Mouse (Mus musculus) urinary bladder, postnatal 10 days (tissue): Measurements from ENCODE around the gene Sco2.

Source experiments
- DNase-seq: peaks from one replicate; pipeline ENCODE4 v3.0.0; 2022; ENCODE audit warnings: low spot score

The Sco2 gene

DNA sequence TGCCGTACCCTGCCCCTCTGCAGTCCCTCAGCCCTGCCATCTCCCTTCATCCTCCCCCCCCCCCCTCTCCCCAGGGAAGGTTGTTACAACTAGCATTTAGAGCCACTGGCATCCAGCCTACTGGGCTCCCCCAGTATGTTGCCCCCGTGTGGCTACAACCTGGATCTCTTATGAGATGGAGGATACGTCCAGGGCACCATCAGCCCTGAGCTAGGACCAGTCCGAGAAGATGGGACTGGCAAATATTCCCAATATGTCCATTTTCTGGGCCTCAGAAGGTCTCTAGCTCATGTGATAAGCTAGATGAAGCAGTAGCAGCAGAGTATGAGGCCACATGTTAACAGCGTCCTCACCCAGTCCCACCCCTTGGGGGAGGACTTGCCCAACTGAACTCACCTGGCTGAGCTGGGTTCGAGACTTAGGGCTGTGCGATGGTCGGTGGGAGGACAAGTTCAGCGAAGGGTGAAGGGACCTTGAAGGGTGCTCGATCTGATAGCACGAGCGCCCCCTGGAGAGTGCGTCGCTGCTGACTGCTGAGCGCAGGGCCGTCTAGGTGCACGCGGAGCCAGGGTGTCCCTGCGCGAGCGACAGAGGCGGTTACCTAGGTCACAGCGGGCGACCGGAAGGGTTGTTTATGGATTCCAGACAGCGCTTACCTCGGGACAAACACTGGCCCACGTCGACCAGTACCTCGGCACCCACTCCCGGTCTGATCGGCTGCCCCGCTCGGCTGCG is 452 bp downstream of the Sco2 start:
- peak; percentile 39 for DNase-seq

DNA sequence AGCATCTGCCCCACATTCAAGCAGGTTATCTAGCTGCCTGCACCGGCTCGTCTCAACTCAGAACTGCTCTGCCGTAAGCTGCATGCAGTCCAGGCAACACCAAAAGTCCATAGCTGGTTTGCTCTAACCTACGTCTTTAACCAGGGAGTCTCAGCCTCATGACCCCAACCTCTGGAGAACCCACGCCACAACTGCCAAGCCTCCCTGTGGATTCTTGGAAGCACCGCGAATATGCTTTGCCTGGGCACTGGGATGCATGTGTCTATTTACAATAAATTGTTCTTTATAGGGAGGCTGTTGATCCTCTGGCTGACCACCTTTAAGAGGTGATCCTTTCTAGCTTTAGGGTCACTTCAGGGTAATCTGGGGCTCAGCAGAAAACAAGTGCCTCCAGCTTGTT is 1.1 kb downstream of the Sco2 start:
- DNase-seq = no peak

DNA sequence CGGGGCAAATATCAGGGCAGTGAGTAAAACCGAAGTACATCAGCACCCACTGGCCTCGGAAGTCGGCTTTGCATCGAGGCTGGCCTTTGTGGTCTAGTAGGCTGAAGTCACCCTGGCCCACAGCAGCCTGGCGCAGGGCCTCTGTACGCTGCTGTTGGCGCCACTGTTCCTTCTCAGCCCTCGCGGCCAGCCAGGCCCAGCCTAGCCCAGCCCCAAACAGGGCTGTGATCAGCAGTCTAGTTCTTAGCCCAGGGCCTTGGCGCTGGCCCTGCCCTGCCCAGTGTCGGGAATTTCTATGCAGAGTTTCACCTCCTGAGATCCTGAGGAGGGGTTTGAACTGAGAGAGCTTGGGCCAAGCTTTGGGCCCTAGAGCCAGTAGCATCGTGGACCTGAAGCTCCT is 1.6 kb downstream of the Sco2 start:
- no peak for DNase-seq

DNA sequence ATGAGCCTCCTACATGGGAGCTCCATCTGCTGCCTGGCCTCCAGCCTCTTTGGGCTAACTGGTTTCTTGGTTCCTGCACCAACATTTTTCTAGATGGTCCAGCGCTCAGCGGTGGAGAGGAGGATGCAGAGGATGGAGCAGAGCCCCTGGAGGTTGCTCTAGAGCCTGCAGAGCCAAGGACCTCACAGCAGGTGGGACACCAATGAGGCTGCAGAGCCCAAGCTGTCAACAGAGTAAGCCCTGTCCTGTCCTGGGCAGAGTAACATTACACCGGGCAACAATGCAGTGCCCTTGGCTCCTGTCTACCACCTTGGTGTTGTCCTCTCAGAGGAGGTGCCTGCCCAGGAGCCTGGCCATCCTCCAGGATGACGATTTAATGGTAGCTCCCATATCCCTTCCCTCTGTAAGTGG is 8.5 kb downstream of the Sco2 start:
- no peak for DNase-seq

DNA sequence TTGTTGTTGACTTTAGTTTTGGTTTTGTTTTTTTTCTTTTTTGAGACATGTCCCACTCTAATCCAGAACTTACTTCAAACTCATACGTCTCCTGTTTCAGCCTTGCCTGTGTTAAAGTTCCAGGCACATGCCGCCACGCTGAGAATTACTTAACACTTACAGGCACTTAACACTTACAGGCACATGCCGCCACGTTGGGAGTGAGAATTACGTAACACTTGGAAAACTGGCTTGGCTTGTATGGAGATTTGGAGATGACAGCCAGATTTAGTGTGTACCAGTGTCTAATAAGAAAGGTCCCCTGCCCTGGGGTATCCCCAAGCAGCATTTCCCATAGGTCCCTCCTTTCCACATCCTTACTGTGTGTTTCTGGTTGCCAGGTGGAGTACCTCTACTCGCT is 10.6 kb downstream of the Sco2 start:
- no peak for DNase-seq

DNA sequence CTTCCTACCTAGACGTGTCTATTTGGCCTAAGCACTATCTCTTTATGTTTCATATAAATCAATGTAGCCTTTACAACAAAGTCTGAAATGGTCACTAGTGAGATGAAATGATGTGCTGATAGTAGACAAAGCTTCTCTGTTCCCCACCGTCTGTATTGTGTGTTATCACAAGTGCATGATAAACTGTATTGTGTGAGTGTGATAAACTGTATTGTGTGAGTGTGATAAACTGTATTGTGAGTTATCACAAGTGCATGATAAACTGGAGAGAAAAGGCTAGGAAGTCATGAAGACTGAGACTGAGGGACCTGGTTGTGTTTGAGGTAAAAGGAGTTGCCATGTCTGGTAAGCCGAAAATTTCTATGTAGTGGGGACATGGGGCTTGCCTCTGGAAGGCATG is 14.9 kb downstream of the Sco2 start:
- no peak for DNase-seq

DNA sequence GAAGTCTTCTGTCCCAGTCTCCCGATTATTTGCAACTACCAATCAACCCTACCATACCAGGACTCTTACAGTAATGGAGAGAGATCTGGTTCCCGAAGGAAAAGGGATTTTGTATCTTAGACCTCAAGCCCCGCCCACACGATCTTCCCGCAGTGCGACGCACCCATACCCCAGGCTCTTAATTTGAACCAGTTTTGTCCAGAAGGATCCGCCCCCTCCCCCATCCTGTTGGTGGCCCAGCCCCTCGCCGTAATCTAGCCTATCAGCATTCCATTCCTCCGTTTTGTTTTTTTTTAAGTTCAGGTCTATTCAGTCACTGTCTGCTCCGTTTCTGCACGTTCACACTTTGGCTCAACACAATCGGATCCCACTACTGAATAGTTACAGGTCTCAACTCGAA is 17.3 kb downstream of the Sco2 start:
- no peak for DNase-seq

DNA sequence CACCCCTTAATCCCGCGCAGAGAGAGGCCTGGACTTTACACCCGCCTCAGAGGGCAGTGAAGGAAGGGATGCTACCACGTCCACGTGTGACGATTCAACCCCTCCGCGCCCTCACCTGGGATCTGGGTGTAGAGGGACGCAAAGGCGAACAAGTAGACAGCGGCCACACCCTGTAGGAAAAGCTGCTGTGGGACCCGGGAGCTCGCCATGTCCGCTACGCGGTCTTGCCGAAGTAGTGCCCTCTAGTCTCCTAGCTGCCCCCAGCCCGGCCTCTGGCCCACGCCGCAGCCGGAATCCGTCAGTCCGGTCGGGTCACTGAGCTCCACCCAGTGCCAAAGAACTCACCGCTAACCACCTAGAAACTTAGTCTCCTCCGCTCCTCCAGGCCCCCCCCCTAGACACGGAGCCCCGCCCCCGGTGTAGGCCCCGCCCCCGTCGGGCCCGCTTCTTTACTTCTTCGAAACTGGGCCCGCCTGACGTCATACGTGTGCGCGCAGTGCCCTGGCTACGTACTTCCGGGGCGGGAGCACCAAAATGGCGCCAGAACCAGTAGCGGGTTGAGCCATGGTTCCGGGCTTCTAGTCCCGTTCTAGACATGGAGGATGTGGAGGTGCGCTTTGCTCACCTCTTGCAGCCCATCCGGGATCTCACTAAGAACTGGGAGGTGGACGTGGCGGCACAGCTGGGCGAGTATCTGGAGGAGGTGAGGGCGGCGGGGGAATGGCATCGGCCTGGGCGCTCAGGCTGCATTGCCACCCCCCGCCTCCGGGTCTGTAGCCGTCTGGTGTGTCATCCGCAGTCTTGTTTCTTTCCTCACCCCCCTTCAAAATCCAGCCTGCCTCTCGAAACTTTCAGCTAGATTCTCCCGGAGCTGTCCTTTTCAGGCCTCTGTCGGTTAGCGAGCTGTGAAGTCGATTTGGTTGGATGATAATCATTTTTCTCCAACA is 18.1 kb downstream of the Sco2 start, which contains the start of the genes Lmf2 and Ncaph2:
Gene Lmf2, minus strand, starts transcription at position 419 of the 947 bp plus-strand sequence.
Gene Ncaph2, plus strand, starts transcription at position 479 of the 947 bp plus-strand sequence.
- DNase-seq = peak; percentile 80

DNA sequence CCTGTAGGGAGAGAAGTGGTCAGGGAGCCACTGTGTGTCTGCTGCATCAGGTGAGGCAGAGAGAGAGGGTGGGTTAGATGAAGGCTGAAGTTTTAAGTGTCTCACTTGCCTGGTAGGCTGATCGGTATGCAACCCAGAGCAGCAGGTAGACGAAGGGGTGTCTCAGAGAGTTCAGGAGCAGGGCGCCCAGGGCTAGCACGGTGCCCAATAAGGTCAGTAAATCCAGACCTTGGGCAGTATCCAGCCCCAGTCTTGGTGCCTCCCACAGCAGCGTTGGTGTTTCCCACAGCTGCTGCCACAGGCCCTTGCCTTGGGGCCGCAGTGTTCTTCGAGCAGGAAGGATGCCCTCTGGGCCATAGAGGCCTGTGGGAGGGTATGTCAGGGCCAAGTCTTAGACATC is 19.2 kb downstream of the Sco2 start:
- DNase-seq = no peak

DNA sequence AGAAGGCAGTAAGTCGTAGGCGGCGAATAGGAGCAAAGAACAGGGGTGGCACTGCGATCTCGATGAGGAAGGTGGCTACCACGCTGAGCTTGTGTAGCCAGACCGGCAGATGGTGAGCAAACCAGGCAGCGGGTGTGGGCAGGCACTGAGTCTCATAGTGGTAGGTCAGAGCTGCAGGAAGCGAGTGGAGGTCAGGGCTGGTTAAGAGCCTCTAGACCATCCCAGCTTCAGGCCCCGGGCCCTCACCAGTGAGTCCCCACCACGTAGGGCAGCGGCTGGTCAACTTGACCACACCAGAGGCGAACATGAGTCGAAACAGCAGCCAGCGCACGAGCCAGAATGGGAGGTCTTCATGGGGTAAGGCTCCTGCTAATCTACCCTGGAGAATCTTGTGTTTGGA is 19.8 kb downstream of the Sco2 start:
- no peak for DNase-seq

DNA sequence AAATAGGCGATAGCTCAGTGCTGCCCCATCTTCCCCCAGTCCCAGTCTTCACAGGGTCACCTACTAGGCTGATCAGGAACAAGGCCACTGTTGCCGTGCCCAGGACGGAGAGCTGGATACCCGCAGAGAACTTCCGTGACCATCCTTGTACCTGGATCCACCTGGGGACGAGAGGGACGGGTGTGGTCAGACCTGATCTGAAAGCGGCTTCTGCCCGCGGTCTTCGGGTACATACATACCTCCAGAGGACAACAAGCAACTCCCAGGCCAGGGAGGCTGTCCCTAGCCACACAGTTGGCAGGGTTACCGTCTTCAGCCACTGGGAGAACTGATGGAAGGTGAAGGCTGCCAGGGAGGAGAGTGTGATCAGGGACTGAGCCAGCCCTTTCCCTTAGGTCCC is 20.9 kb downstream of the Sco2 start:
- no peak for DNase-seq

DNA sequence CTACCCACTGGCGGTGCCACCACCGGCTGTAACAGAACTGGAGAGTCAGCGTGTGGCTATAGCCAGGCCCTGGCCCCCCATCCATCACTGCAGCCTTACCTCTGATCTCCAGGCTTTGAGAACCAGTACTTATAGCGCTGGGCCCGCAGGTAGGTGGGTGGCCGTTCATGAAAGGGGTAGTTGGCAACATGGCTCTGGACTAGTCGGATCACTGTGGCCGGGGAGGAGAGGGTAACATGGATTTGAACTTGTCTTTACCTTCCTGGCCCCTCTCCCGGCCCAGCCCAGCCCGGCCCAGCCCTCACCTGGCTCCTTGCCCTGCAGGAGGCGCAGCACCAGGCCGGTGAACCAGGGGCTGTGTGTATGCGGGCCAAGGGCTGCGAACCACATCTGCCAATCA is 21.6 kb downstream of the Sco2 start:
- DNase-seq = no peak

DNA sequence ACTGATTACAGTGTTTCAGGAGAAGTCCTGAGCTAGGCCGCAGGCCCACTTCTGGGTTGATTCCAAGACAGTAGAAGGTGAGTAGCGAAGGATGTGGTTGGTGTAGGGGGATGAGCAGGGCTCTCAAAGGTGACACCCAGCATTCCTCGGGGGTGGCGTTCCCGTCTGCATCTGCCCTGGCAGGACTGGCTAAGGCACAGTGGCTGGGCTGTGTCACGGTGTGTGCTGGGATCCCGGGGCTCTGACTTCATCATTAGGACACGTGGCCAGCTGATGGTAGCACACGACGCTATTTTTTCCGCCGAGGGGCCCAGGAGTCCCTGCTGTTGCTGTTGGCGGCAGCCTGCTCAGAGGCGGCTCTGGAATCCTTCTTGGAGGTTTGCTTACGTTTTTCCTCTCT is 22.3 kb downstream of the Sco2 start:
- no peak for DNase-seq

DNA sequence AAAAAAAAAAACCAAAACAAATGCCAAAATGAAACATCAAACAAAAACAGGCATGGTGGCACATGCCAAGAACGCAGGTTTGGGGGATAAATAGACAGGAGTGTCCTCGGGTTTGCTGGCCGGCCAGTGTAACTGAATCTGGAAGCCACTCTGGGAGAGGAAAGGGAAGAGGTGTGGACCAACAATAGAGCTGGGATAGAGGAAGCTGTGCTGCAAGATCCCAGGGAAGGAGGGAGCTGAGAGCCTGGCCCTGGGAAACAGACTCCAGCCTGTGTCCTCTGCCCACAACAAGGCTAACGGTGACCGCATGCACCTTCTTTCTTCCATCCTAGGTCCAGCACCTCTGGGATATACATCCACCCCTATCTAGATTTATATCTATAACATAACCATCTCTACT is 23.2 kb downstream of the Sco2 start:
- DNase-seq = no peak

DNA sequence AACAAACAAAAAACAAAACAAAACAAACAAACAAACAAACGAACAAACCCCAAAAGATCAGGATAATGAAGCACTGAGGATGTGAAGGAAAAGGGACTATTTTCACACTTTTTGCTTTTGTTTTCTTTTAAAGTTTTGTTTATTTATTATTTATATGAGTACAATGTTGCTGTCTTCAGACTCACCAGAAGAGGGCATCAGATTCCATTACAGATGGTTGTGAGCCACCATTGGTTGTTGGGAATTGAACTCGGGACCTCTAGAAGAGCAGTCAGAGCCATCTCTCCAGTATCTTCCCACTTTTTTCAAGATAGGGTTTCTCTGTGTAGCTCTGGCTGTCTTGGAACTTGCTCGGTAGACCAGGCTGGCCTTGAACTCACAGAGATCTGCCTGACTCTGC is 30.3 kb downstream of the Sco2 start:
- no peak for DNase-seq

DNA sequence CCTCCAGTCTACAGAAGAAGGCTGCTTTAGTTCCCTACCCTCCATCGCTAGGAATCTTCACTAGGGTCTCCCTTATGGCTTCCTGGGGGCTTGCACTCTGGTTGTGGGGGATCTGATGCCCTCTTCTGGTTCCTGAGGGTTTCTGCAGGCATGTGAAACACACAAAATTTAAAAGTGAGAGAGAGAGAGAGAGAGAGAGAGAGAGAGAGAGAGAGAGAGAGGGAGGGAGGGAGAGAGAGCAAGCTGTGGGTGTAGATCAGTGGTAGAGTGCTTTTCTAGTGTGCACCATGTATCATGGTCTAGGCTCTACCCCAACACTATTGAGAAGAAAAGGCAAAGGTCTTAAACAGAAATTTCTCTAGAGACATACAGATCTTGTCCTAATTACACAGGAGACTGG is 32.0 kb downstream of the Sco2 start:
- DNase-seq = no peak

DNA sequence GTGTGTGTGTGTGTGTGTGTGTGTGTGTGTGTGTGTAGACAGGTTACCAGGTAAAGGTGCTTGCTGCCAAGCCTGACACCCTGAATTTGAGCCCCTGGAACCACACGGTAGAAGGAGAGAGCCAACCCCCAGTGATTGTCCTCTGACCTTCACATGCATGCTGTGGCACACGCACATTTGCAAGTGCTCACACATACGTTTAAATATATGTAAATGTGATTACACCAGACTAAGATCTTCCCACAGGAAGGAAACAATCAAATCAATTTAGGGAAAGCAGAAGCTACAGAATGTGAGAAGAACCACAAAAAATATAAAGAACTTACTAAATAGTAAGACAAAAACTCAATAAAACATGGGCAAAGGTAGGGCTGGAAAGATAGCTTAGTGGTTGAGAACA is 33.5 kb downstream of the Sco2 start:
- DNase-seq = no peak

DNA sequence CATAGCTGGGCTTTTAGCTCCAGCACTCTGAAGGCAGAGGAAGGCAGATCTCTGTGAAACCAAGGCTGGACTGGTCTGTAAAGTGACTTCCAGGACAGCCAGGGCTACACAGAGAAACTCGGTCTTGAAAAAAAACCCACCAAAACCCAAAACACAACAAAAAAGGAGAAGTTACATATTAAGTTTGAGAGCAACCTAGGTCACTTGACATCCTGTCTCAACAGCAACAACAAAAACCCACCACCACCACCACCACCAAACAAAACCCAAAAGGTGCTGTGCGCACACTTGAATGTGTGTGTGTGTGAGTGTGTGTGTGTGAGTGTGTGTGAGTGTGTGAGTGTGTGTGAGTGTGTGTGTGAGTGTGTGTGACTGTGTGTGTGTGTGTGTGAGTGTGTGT is 34.0 kb downstream of the Sco2 start:
- no peak for DNase-seq

DNA sequence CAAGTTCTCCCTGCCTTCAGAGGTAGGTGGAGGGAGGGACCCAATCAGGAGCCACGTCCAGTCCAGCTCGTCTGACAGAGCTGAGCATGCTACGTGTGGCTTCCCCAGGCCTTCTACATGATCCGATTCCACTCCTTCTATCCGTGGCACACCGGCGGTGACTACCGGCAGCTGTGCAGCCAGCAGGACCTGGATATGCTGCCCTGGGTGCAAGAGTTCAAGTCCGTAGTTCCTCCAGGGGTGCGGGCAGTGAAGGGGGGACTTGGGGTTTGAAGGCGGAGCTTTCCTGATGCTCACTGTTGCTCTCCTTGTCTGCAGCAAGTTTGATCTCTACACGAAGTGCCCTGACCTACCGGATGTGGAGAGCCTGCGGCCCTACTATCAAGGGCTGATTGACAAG is 37.2 kb downstream of the Sco2 start:
- DNase-seq = no peak

DNA sequence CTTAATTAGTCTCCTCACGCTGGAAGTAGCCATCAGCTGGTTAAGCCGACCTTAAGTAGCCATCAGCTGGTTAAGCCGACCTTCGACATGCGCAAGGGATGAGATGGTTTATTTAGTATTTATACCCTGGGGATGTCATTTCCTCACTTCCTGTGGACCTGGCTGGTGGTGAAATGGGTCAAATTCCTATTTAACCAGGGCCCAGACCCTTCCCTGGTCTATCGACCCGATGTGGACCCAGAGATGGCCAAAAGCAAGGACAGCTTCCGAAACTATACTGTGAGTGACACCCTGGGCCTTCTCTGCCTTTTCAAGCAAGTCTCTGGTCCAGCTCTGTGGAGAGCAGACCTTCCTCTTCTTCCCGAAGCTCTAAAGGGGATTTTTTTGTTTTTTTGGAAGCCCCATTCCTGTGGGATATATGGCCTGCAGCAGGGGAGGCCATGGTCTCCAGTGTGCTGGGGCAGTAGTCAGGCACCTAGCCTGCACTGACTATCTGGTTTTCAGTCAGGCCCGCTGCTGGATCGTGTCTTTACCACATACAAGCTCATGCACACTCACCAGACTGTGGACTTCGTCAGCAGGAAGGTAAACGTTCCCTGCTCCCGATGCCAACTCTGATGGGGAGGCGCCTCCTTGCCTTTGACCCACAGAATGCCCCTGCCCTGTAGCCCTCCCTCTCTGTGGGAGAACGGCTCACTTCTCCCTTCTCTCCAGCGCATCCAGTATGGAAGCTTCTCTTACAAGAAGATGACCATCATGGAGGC is 38.7 kb downstream of the Sco2 start:
- no peak for DNase-seq

DNA sequence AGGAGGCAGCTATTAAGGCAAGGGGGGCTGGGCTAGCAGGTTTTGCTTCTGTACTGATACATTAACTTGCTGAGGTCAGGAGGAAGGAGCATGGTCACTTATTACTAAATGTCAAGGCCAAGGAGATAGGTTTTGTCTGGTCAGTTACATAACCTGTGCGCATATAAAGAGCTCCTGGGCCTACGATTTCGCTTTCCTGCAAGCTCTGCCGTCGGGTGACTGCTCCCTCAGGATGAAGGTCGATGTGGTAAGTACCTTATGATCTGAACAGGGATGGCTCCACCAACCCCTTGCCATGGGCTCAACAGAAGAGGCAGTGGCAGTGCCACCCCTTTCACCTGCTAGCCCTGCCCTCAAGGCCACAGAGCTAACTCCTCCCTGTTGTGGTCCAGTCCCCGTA is 39.4 kb downstream of the Sco2 start, which contains the start of gene Miox:
Gene Miox, plus strand, starts transcription at position 128 of the 400 bp plus-strand sequence.
- DNase-seq = no peak

DNA sequence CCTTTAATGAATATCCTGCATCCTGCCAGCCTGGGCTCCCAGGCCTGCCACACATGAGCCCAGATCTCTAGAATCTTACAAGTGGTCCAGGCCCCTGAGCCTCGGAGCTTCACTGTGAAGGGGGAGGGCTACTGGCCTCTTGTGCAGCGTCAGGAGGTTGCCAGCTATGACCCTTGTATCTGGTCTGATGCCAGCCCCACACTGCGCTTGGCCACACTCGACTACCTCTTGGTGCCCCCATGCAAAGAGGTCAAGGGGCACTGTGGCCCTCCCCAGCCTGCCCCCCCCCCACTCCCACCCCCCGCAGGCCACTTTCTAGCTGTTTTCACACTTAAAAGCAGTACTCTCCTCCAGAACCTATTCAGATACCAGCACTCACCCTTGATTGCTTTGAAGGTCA is 47.2 kb downstream of the Sco2 start:
- no peak for DNase-seq
